Mouse (Mus musculus): Measurements from ENCODE around the gene Babam2.

Gene Babam2

GRCm38 (mm10) chr5:31984369-31984961, 287.0 kb downstream of the Babam2 start:
- DNase-seq (ENCODE audit: low read depth, low spot score), result no peak

- DNase-seq (ENCODE audit: low read depth, low spot score), result no peak
Measured at GRCm38 (mm10) chr5:31985021-31985420, 287.5 kb downstream of the Babam2 start.

GRCm38 (mm10) chr5:31987541-31988307, 290.2 kb downstream of the Babam2 start:
- DNase-seq (ENCODE audit: low read depth, low spot score), result no peak

GRCm38 (mm10) chr5:31997189-31997954, 299.9 kb downstream of the Babam2 start:
- no peak for DNase-seq (ENCODE audit: low read depth, low spot score)

DNA sequence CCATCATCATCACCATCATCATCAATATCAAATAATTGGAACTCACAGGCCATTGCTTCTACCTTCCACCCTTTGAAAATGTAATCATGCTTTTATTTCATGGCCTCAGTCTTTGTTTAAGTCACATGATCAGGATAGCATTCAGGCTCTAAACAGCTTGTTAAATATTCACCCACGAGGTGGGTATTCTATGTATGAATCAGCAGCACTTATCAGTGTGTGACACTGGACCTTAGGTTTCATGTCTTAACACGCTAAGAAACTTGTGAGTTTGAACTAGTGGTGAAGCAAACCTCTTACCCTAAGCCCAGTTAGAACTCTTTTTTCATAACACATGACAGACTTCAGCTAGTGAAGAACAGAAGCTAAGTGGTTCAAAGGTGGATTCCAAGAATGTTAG, 301.3 kb downstream of the Babam2 start:
- DNase-seq (ENCODE audit: low read depth, low spot score), result no peak

DNA sequence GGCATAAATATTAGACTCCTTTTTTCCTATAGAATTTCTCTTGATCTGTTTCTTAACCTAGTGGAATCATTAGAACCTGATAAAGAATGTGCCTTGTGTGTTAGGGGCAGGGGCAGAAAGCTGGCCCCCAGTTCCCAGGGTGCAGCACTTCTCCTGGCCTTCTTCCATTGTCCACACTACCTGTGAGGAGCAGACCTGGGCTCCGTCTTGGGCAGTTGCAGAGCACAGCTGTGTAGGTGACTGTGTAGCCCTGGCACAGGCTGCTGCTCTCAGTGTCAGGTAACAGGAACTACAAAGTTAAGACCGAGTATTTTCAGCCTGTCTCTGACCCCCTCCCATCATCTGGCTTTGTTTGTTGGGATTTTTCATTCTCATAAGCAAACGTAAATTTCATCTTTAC, 302.6 kb downstream of the Babam2 start:
- DNase-seq (ENCODE audit: low read depth, low spot score), result no peak

GRCm38 (mm10) chr5:32001266-32001665, 303.8 kb downstream of the Babam2 start:
- no peak for DNase-seq (ENCODE audit: low read depth, low spot score)

DNA sequence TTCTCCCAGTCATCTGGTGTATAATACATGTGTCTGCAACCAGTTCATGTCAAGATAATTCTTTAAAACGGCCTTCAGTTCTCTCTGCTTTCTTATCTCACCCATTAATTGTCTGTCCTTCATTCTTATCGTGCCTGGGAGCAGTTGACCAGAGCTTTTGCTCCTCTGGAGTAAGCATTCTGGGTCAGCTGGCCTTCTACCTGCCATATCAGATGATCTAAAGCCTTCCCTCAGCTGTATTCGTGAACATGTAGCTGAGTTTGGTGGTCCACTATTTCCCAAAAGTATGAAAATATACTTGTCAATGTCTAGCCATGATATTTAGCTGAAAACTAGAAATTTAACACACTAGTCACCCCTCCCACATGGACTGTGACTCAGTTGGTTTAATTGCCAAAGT, 304.3 kb downstream of the Babam2 start:
- DNase-seq (ENCODE audit: low read depth, low spot score), result no peak

DNA sequence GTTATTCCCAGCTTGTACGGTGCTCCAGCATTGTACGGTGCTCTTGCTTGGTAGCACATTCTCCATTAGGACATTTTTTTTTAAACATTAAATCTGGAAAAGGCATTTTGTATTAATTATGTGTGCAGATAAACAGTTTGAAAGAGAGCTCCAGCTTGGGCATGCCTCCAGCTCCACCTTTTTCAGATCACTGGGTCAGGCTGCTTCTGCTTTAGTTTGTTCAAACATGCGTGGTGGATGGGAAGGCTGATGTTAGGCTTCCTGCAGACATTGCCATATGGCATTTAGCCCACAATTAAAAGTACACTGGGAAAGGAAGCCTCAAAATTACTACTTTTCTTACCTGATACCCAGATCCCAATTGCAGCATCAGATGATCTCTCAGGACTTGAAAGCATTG, 310.9 kb downstream of the Babam2 start:
- DNase-seq (ENCODE audit: low read depth, low spot score), result no peak

DNA sequence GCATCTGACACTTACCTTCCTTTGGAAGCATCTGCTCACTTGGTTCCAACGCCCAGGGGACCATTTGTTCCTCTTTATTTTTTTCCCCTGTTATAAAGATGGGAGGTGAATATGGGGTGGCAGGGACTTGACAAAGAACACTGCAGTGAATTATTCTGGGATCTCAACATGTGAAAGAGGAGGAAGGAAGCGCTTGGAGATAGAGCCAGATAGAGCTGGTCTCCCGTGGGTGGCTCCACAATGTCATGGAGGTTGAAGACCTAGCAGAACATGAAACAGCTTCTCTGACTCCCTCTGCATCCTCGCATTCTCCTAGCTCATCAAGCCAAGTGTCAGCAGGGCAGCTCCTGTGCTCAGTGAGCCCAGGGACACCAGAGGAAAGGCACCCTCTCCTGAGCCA, 312.6 kb downstream of the Babam2 start:
- no peak for DNase-seq (ENCODE audit: low read depth, low spot score)

DNA sequence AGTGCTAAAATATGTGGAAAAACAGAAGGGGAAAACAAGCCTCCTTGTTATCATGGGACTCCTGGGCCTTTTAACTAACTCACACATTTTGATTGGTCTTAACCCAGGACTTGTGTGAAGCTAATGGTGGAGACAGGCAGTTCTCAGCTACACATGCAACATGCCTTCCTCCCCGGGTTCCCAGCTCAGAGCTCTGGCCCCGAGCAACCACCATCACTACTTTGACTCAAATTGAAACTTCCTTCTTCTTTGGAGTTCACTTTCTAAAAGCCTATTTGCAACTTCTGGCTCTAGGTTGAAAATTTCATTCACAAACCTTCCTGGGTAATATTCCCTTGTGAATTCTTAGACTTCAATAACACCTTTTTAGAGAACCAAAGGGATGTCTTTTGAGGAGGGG, 315.6 kb downstream of the Babam2 start:
- no peak for DNase-seq (ENCODE audit: low read depth, low spot score)

- DNase-seq (ENCODE audit: low read depth, low spot score), result no peak
Measured at GRCm38 (mm10) chr5:32014786-32015185, 317.3 kb downstream of the Babam2 start.

DNA sequence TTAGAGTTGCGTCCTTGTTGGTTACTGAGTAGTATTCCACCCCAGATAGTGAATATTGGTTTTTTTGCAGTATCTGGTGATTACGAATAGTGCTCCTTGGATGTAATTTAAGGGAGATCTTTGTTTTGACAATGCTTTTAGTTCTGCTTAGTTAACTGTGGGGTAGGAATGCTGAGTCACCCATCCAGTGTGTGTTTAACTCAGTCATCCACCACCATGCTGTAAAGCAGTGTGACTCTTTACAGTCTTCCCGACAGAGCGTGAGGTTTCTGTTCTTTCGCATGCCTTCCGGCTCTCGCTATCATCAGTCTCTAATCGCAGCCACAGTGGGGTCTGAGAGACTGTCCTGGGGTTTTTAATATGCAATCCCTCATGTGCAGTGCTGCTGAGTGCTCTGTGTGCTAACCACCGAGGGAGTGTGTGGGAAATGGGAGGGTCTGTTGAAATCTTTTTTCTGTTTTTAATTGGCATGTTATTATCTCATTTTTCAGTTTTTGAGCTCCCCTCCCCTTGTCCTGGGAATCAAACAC, 318.5 kb downstream of the Babam2 start:
- DNase-seq (ENCODE audit: low read depth, low spot score), result no peak

DNA sequence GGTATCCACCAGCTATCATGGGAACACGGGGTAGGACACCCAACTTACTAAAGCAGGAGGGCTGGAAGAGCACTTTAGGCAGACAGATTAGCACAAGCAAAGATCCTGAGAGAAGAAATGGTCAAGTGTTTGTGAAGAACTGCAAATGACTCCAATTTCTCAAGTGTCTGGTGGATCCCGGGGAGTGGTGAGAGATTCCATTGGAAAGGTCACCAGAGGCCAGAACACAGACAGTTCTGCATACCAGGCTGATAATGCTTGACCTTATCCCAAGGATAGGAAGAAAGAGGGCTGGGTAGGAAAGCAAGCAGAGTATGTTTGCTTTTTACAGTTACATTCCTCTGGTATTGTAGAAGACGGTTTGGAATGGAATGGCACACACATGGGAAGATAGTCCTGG, 320.2 kb downstream of the Babam2 start:
- no peak for DNase-seq (ENCODE audit: low read depth, low spot score)

- no peak for DNase-seq (ENCODE audit: low read depth, low spot score)
Measured at GRCm38 (mm10) chr5:32018276-32018675, 320.8 kb downstream of the Babam2 start.

GRCm38 (mm10) chr5:32029834-32030433, 332.4 kb downstream of the Babam2 start:
- DNase-seq (ENCODE audit: low read depth, low spot score), result no peak

DNA sequence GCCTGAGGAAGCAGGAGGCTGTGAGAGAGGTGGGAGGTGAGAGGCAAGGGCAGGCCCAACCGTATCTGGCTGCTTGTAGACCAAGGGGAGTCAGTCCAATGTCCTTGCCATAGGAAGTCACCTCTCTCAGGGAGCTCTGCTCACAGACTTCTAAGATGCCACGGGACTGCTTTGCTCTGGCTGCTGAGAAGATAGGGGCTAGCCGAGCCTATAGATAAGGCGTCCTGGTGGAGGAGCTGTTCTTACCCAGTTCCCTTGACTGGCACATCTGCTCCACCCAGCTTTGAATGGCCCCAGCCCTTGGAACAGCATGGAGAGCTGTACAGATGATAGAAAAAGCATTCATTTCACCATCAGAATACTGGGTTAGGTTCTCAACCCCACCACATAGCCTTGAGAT, 335.7 kb downstream of the Babam2 start:
- no peak for DNase-seq (ENCODE audit: low read depth, low spot score)

DNA sequence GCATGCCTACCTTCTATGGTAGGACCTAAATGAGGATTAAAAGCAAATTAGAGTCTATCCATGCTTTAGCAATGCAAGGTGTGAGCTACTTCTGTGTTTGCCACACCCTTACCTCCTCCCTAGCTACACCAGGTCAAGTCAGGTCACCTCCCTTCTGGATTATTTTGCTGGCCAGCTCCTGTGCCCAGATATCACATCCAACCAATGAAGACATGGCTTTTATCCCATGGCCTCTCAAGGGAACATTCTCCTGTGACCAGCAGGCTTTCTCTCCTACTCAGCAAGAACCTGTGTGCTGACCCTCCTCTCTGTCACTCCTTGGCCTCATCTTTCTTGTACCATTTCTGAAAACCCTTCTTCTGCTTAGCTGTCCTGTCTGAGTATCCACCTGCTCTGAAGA, 336.1 kb downstream of the Babam2 start:
- DNase-seq (ENCODE audit: low read depth, low spot score), result no peak

- no peak for DNase-seq (ENCODE audit: low read depth, low spot score)
Measured at GRCm38 (mm10) chr5:32034475-32035054, 337.1 kb downstream of the Babam2 start.

DNA sequence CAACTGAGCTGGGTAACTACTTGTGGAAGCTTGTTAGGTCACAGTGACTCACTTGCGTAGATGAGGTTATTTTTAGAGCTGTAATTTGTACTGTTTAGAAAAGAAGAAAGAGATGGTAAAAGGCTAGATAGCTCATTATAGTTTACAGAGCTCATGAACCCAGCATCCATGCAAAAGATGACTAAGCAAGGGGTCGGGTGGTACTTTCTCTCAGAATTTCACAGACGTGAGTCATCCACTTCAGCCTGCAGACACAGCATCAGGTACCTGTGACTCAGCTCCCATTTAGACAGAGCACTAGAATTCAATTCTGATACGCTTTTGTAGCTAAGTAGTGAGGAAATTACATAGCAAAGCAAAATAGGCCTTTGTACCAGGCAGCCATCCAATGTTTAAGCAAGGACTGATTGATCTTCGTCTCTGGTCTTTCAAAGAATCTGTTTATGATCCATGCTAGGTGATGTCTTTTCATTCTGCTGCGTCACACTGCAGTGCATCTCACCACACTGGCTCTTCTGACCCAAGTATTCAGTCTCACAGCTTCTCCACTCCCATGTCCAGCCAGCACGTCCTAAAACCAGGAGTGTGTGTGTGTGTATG, 338.3 kb downstream of the Babam2 start:
- no peak for DNase-seq (ENCODE audit: low read depth, low spot score)

GRCm38 (mm10) chr5:32036896-32037295, 339.4 kb downstream of the Babam2 start:
- no peak for DNase-seq (ENCODE audit: low read depth, low spot score)
